Mouse (Mus musculus) E14TG2a.4 (cell line): ENCODE data around the gene Adam8.

Experiments used
- CTCF ChIP-seq: conservative IDR thresholded peaks from 2 replicates; pipeline ENCODE4 v1.5.1; 2014; ENCODE audit warnings: low read length
- NANOG ChIP-seq: IDR thresholded peaks from 2 replicates; pipeline ENCODE4 v1.6.1; 2014; ENCODE audit warnings: borderline replicate concordance, low read length, mixed read lengths
- POU5F1 ChIP-seq: IDR thresholded peaks from 2 replicates; pipeline ENCODE4 v1.6.1; 2014; ENCODE audit warnings: low read length, borderline replicate concordance

DNA sequence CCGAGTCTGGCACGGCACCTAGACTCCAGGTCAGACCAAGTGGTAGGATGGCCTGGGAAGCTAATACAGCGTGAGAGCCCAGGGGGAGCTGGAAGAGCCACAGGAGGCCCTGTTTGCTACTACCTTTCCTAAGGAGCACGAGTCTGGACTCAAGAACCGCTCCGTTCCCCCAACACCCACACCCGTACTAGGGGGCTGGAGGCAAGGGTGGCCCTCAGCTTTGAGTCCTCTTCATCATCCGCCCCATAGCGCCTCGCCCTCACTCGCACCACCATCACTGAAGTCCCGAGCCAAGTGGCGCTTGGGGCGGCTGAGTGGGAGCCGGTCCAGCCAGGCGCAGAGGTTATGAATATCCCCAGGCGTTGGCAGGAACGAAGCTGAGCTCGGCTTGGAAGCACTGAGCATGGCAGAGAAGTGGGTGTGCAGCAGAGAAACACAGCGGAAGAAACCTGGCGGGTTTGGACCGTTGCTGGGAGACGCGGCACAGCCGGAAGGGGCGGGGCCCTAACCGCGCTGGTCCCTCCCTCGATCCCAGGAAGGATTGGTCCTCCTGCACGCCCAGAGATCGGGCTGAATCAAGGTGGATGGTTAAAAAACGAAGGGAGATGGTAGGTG, 14.0 kb downstream of the Adam8 start, which contains the start of gene 6430531B16Rik:
- no peak for TF ChIP-seq CTCF
- no peak for TF ChIP-seq NANOG
- TF ChIP-seq POU5F1, result no peak
